Mouse (Mus musculus) liver, embryonic 14.5 days (tissue): ENCODE data around the gene Pgc.
A peak's percentile ranks its signal among the peaks of the same experiment; 100 is the strongest.

Experiments used
- CTCF ChIP-seq: IDR thresholded peaks from 2 replicates; pipeline ENCODE4 v1.5.1; 2016; ENCODE audit warnings: antibody characterized with exemption, low read depth, control low read depth
- EP300 ChIP-seq: IDR thresholded peaks from 2 replicates; pipeline ENCODE4 v1.6.1; 2016; ENCODE audit warnings: antibody characterized with exemption, low read depth

GRCm38 (mm10) chr17:47751811-47752210, 25.2 kb downstream of the Pgc start:
- TF ChIP-seq CTCF (peak; percentile 36), EP300 (no peak)
